Mouse (Mus musculus) megakaryocyte, embryonic 14.5 days (primary cell): ENCODE results near the gene Sf3a1. TPM values are rescaled to one million over a fixed set of nuclear protein-coding genes. Genes with fewer than 3 reads are reported as not detected.
A peak's percentile ranks its signal among the peaks of the same experiment; 100 is the strongest.

Experiments used
- H3K27me3 ChIP-seq: replicated peaks from 2 replicates; pipeline ENCODE3; 2012; ENCODE audit warnings: inconsistent platforms
- H3K36me3 ChIP-seq: replicated peaks from 2 replicates; pipeline ENCODE3; 2012; ENCODE audit warnings: low read length, inconsistent platforms, mixed read lengths
- H3K4me1 ChIP-seq: 2 replicates; pipeline ENCODE4 v1.6.1; 2012; ENCODE audit warnings: inconsistent platforms
- H3K4me3 ChIP-seq: replicated peaks from 2 replicates; pipeline ENCODE3; 2012; ENCODE audit warnings: moderate library complexity, mild to moderate bottlenecking, inconsistent platforms
- H3K9me3 ChIP-seq: 2 replicates; pipeline ENCODE4 v1.6.1; 2012; ENCODE audit warnings: inconsistent platforms
- FLI1 ChIP-seq: IDR thresholded peaks from 2 replicates; pipeline ENCODE4 v1.6.1; 2012; ENCODE audit warnings: low read length, inconsistent platforms, mixed read lengths
- GATA1 ChIP-seq: IDR thresholded peaks from 3 replicates; pipeline ENCODE4 v1.6.1; 2012; ENCODE audit warnings: mixed read lengths, low read length, inconsistent platforms, borderline replicate concordance
- polyA plus RNA-seq: library from polyadenylated mRNA; stranded (reverse); fragments of >175 nt; gene quantifications from 2 replicates; pipeline ENCODE4 v1.2.3, GENCODE M21; 2012; ENCODE audit warnings: low replicate concordance; ENCODE audit not compliant: insufficient read depth

Sf3a1 gene
- polyA plus RNA-seq, 1 experiment, result 56.7 TPM

- Histone ChIP-seq H3K4me1 (peaks cover 40% of the 10 kb centered on the region), H3K36me3 (peaks cover 3% of the 10 kb centered on the region), H3K9me3 (peaks cover 5% of the 10 kb centered on the region; the same call in 1 of the 2 replicates), H3K4me3 (peak overlapping the region; percentile 25), H3K27me3 (peaks cover 66% of the 10 kb centered on the region)
- TF ChIP-seq FLI1 (no peak), GATA1 (no peak)
These were observed 60.6 kb downstream of the Sf3a1 start for GRCm38 (mm10) chr11:4220443-4221400.

- Histone ChIP-seq H3K36me3 (no peaks in the 10 kb centered on the region), H3K4me3 (no peak overlapping the region), H3K4me1 (peaks cover 44% of the 10 kb centered on the region), H3K27me3 (peaks cover 69% of the 10 kb centered on the region), H3K9me3 (peaks cover 5% of the 10 kb centered on the region; the same call in 1 of the 2 replicates)
- no peak for TF ChIP-seq GATA1
- no peak for TF ChIP-seq FLI1
These were observed 62.1 kb downstream of the Sf3a1 start for GRCm38 (mm10) chr11:4222046-4222950.

GRCm38 (mm10) chr11:4223393-4224188 is 63.4 kb downstream of the Sf3a1 start:
- TF ChIP-seq FLI1 (no peak), GATA1 (no peak)
- Histone ChIP-seq H3K27me3 (peaks cover 64% of the 10 kb centered on the region), H3K36me3 (no peaks in the 10 kb centered on the region), H3K9me3 (no peaks in the 10 kb centered on the region), H3K4me3 (peak overlapping the region; percentile 62), H3K4me1 (peaks cover 36% of the 10 kb centered on the region)

- Histone ChIP-seq H3K27me3 (peaks cover 61% of the 10 kb centered on the region), H3K4me3 (peak overlapping the region; percentile 23), H3K9me3 (no peaks in the 10 kb centered on the region), H3K36me3 (no peaks in the 10 kb centered on the region), H3K4me1 (peaks cover 37% of the 10 kb centered on the region)
- TF ChIP-seq GATA1, result no peak
- no peak for TF ChIP-seq FLI1
These were observed 64.1 kb downstream of the Sf3a1 start for GRCm38 (mm10) chr11:4224223-4224622.

GRCm38 (mm10) chr11:4226569-4227325 is 66.6 kb downstream of the Sf3a1 start:
- no peaks in the 10 kb centered on the region for H3K36me3 ChIP-seq
- H3K27me3 ChIP-seq, result peaks cover 60% of the 10 kb centered on the region
- TF ChIP-seq FLI1, result no peak
- no peak for TF ChIP-seq GATA1
- no peak overlapping the region for H3K4me3 ChIP-seq
- H3K4me1 ChIP-seq, result peaks cover 45% of the 10 kb centered on the region
- no peaks in the 10 kb centered on the region for H3K9me3 ChIP-seq

- no peak for TF ChIP-seq FLI1
- no peak for TF ChIP-seq GATA1
- Histone ChIP-seq H3K36me3 (no peaks in the 10 kb centered on the region), H3K27me3 (peaks cover 52% of the 10 kb centered on the region), H3K4me3 (peak overlapping the region; percentile 9), H3K9me3 (no peaks in the 10 kb centered on the region), H3K4me1 (peaks cover 60% of the 10 kb centered on the region)
These were observed 68.3 kb downstream of the Sf3a1 start for GRCm38 (mm10) chr11:4228463-4228862.

- no peak for TF ChIP-seq FLI1
- no peak for TF ChIP-seq GATA1
- H3K4me1 ChIP-seq, result peaks cover 65% of the 10 kb centered on the region
- no peak overlapping the region for H3K4me3 ChIP-seq
- peaks cover 45% of the 10 kb centered on the region for H3K27me3 ChIP-seq
- H3K36me3 ChIP-seq, result no peaks in the 10 kb centered on the region
- no peaks in the 10 kb centered on the region for H3K9me3 ChIP-seq
These were observed 69.7 kb downstream of the Sf3a1 start for GRCm38 (mm10) chr11:4229841-4230240.

GRCm38 (mm10) chr11:4231435-4231834 is 71.3 kb downstream of the Sf3a1 start:
- H3K36me3 ChIP-seq, result no peaks in the 10 kb centered on the region
- peaks cover 48% of the 10 kb centered on the region for H3K27me3 ChIP-seq
- H3K4me1 ChIP-seq, result peaks cover 80% of the 10 kb centered on the region
- no peak overlapping the region for H3K4me3 ChIP-seq
- TF ChIP-seq FLI1, result no peak
- TF ChIP-seq GATA1, result no peak
- H3K9me3 ChIP-seq, result no peaks in the 10 kb centered on the region

Other genes with a start within 250 kb of the Sf3a1 start
- 11.8 and 25.3 TPM in 2 replicates for gene Slc35e4, start 245.7 kb upstream of the Sf3a1 start, polyA plus RNA-seq
- gene Tcn2, start 228.2 kb upstream of the Sf3a1 start, polyA plus RNA-seq, result 2.7 and 9.7 TPM in 2 replicates
- gene Pes1, start 196.4 kb upstream of the Sf3a1 start, polyA plus RNA-seq, result 8.1 and 39.9 TPM in 2 replicates
- not detected in 2 replicates for gene 4930556J24Rik, start 183.6 kb upstream of the Sf3a1 start, polyA plus RNA-seq
- not detected in 2 replicates for gene Gal3st1, start 176.7 kb upstream of the Sf3a1 start, polyA plus RNA-seq
- gene Sec14l4, start 128.9 kb upstream of the Sf3a1 start, polyA plus RNA-seq, result not detected in 2 replicates
- gene Sec14l3, start 95.5 kb upstream of the Sf3a1 start, polyA plus RNA-seq, result not detected in 2 replicates
- 5.1 and 10.8 TPM in 2 replicates for gene Mtfp1, start 64.9 kb upstream of the Sf3a1 start, polyA plus RNA-seq
- gene Sec14l2, start 36.9 kb upstream of the Sf3a1 start, polyA plus RNA-seq, result 12.4 and 22.6 TPM in 2 replicates
- 9.1 and 9.7 TPM in 2 replicates for gene Rnf215, start 25.1 kb upstream of the Sf3a1 start, polyA plus RNA-seq
- 0.56 and 2.1 TPM in 2 replicates for gene Ccdc157, start 57 bp upstream of the Sf3a1 start, polyA plus RNA-seq
- gene Tbc1d10a, start 26.4 kb downstream of the Sf3a1 start, polyA plus RNA-seq, result 8.1 and 15.8 TPM in 2 replicates
- gene Castor1, start 57.9 kb downstream of the Sf3a1 start, polyA plus RNA-seq, result 1.4 TPM in 1 of 2 replicates, not detected in the other
- gene Osm, start 76.1 kb downstream of the Sf3a1 start, polyA plus RNA-seq, result 1.2 and 6.5 TPM in 2 replicates
- 0.07 and 0.43 TPM in 2 replicates for gene Lif, start 97.2 kb downstream of the Sf3a1 start, polyA plus RNA-seq